Comparison of ENCODE assay signal across 8 mouse cellular contexts in genomic region chr10:37140736-37141451, GRCm38 (mm10). TPM values are rescaled to one million over a fixed set of nuclear protein-coding genes. Genes with fewer than 3 reads are reported as not detected.
DNase-seq lines count a peak whose midpoint lies in the region; ATAC-seq and TF ChIP-seq lines count a peak whose summit lies in the region.

No protein-coding gene starts in this region.

- TF ChIP-seq POLR2A in kidney, adult 2 months (IDR thresholded peaks at IDR 0.05; ENCODE audit: low read depth, low read length): no peak
- TF ChIP-seq POLR2A in small intestine, adult 2 months (IDR thresholded peaks at IDR 0.05; ENCODE audit: low read depth, low read length): no peak; the same call in 1 of the 2 replicates

- peak overlapping the region; percentile 58 for H3K4me2 ChIP-seq in midbrain, embryonic 12.5 days (replicated peaks)

- no peak for TF ChIP-seq CTCF in kidney, adult 2 months (conservative IDR thresholded peaks at IDR 0.05; ENCODE audit: insufficient read depth, insufficient read length, low read depth, low read length)
- no peak for TF ChIP-seq CTCF in small intestine, adult 2 months (IDR thresholded peaks at IDR 0.05; ENCODE audit: extremely low read depth, insufficient read length, insufficient replicate concordance, low read depth, low read length)

- H3K9ac ChIP-seq in midbrain, embryonic 12.5 days (replicated peaks): peak overlapping the region; percentile 100

- DNase-seq in adrenal gland, postnatal 25 days: peak; percentile 87
- peak; percentile 100 for DNase-seq in embryo, embryonic 9.5 days (ENCODE audit: extremely low spot score)
- DNase-seq in heart, adult 11 months: peak; percentile 99
- peak; percentile 92 for DNase-seq in kidney, adult 2 months
- peak; percentile 99 for DNase-seq in limb, embryonic 10.5 days (ENCODE audit: low spot score)

- no peaks in the 10 kb centered on the region for H3K9me3 ChIP-seq in limb, embryonic 10.5 days (replicated peaks)
- H3K9me3 ChIP-seq in midbrain, embryonic 12.5 days: no peaks in the 10 kb centered on the region

- H3K4me1 ChIP-seq in kidney, adult 2 months (ENCODE audit: control insufficient read depth, insufficient read depth, low read length): 0 out of 2 replicates have a peak, but pooled peaks cover 2% of the 10 kb centered on the region
- peaks cover 11% of the 10 kb centered on the region for H3K4me1 ChIP-seq in limb, embryonic 10.5 days
- H3K4me1 ChIP-seq in midbrain, embryonic 12.5 days: peaks cover 10% of the 10 kb centered on the region; the same call in 1 of the 2 replicates
- H3K4me1 ChIP-seq in small intestine, adult 2 months (ENCODE audit: control insufficient read depth, insufficient read depth, insufficient read length, low read length): peaks cover 3% of the 10 kb centered on the region; the same call in 1 of the 2 replicates

- peak overlapping the region; percentile 80; the same call in 1 of the 2 replicates for H3K27ac ChIP-seq in kidney, adult 2 months (ENCODE audit: insufficient read depth, low read depth, low read length)
- H3K27ac ChIP-seq in limb, embryonic 10.5 days: peak overlapping the region; percentile 99
- peak overlapping the region; percentile 100 for H3K27ac ChIP-seq in midbrain, embryonic 12.5 days (replicated peaks)
- peak overlapping the region; percentile 56 for H3K27ac ChIP-seq in small intestine, adult 2 months (ENCODE audit: insufficient read depth, low read depth, low read length)

- H3K36me3 ChIP-seq in kidney, adult 2 months (ENCODE audit: control insufficient read depth, insufficient read depth, low read length): no peaks in the 10 kb centered on the region
- H3K36me3 ChIP-seq in limb, embryonic 10.5 days: peaks cover 9% of the 10 kb centered on the region
- peaks cover 8% of the 10 kb centered on the region for H3K36me3 ChIP-seq in midbrain, embryonic 12.5 days
- H3K36me3 ChIP-seq in small intestine, adult 2 months (ENCODE audit: control insufficient read depth, insufficient read depth, low read length): 0 out of 2 replicates have a peak, but pooled peaks cover 1% of the 10 kb centered on the region

- 2% methylated on average over 46 of the region's 47 CpGs for WGBS in kidney, adult 2 months
- WGBS in limb, embryonic 10.5 days: under 1% methylated on average over 38 of the region's 47 CpGs
- under 1% methylated on average over 46 of the region's 47 CpGs for WGBS in midbrain, embryonic 12.5 days
- WGBS in small intestine, adult 2 months: under 1% methylated on average over 44 of the region's 47 CpGs

- peaks cover 1% of the 10 kb centered on the region; the same call in 1 of the 2 replicates for H3K27me3 ChIP-seq in kidney, adult 2 months (replicated peaks; ENCODE audit: control insufficient read depth, insufficient read depth, low read length)
- H3K27me3 ChIP-seq in limb, embryonic 10.5 days (ENCODE audit: low read depth, poor library complexity, severe bottlenecking): no peaks in the 10 kb centered on the region
- H3K27me3 ChIP-seq in midbrain, embryonic 12.5 days: no peaks in the 10 kb centered on the region
- H3K27me3 ChIP-seq in small intestine, adult 2 months (ENCODE audit: control insufficient read depth, insufficient read depth, low read length): no peaks in the 10 kb centered on the region

- peak; percentile 92 for ATAC-seq in midbrain, embryonic 12.5 days (ENCODE audit: low FRiP score, low read depth)
- no peak for ATAC-seq in inflammation-experienced regulatory T-cells, adult 6 months

- H3K4me3 ChIP-seq in kidney, adult 2 months (ENCODE audit: insufficient read depth, low read depth, low read length): peak overlapping the region; percentile 56
- H3K4me3 ChIP-seq in limb, embryonic 10.5 days: peak overlapping the region; percentile 93
- peak overlapping the region; percentile 100 for H3K4me3 ChIP-seq in midbrain, embryonic 12.5 days
- peak overlapping the region; percentile 64 for H3K4me3 ChIP-seq in small intestine, adult 2 months (ENCODE audit: low read depth, low read length)

RNA-seq across cellular contexts. Expression of gene Marcks, which starts 2.2 kb away (rescaled TPM):
- total RNA-seq in adrenal gland, postnatal 25 days (2021): 59.9 and 88.0 TPM in 2 replicates
- polyA plus RNA-seq in kidney, adult 2 months (2012; rRNA removed): 14.4 and 15.3 TPM in 2 replicates
- polyA plus RNA-seq in limb, embryonic 10.5 days (2016; fragmentation: Nextera tagmentation; extraction: Ambion mirVana): 94.6 and 115 TPM in 2 replicates
- polyA plus RNA-seq in midbrain, embryonic 12.5 days (2016; fragmentation: Nextera tagmentation; extraction: Ambion mirVana): 321 and 361 TPM in 2 replicates
- polyA plus RNA-seq in small intestine, adult 2 months (2012; rRNA removed): 9.4 and 22.7 TPM in 2 replicates
- 1 to 10 TPM in 1 of 3 experiments, under 1 TPM in 2; 0.64 to 1.3 (median 0.71) TPM for polyA plus RNA-seq in inflammation-experienced regulatory T-cells, adult 6 months (2017; shearing (Covaris generic))
